Mouse (Mus musculus) left cerebral cortex, postnatal 14 days (tissue): ENCODE data around the gene Ednra. TPM values are rescaled to one million over a fixed set of nuclear protein-coding genes. Genes with fewer than 3 reads are reported as not detected.
A peak's percentile ranks its signal among the peaks of the same experiment; 100 is the strongest.

Experiments used
- DNase-seq, 2 experiments: peaks; one replicate each; pipeline ENCODE4 v3.0.0; 2021 to 2022; ENCODE audit warnings: low spot score in 2 of 2, mixed read lengths in 1 of 2
- intact Hi-C: fragments of 180-260 bp; cut with DNase I; formaldehyde crosslinking; loops from one replicate; pipeline ENCODE4 v1.15.1; 2025
- long read RNA-seq, 2 experiments: library from polyadenylated mRNA; stranded (forward); transcript quantifications; one replicate each; pipeline ENCODE4 v2.0.0; 2021
- total RNA-seq, 2 experiments: library from RNA; stranded (reverse); gene quantifications; 2 replicates each; pipeline ENCODE4 v1.2.3; 2021

The Ednra gene
- total RNA-seq = 1 to 10 TPM; 5.1 to 5.3 TPM
- long read RNA-seq, experiment 1, partial matches to known transcripts = 0 of 6 reads
- long read RNA-seq, experiment 1, other reads (novel, unspliced or antisense) = 2 of 6 reads
- long read RNA-seq, experiment 2, partial matches to known transcripts = 0 of 1 reads
- long read RNA-seq, experiment 2, other reads (novel, unspliced or antisense) = 1 of 1 reads

GRCm38 (mm10) chr8:77724046-77724930 lies at the start of gene Ednra:
TSS of gene Ednra (minus strand) at chr8:77724464.
- intact Hi-C loops = no loop called here
- DNase-seq = peak; percentile 11 to 23

- intact Hi-C loops = no loop called here
Observed at GRCm38 (mm10) chr8:77773831-77774230, 49.6 kb upstream of the Ednra start.

GRCm38 (mm10) chr8:77773256-77773655 lies 49.0 kb upstream of the Ednra start:
- intact Hi-C loops = no loop called here
- no peak for DNase-seq

More at GRCm38 (mm10) chr8:77773831-77774230, 49.6 kb upstream of the Ednra start:
- no peak for DNase-seq

GRCm38 (mm10) chr8:77772210-77772886 lies 48.1 kb upstream of the Ednra start:
- peak; percentile 37 to 47 for DNase-seq
- intact Hi-C loops = no loop called here

GRCm38 (mm10) chr8:77770966-77771365 lies 46.7 kb upstream of the Ednra start:
- intact Hi-C loops = no loop called here
- DNase-seq = peak in 1 of 2 experiments; percentile 17

- intact Hi-C loops = no loop called here
- no peak for DNase-seq
Observed at GRCm38 (mm10) chr8:77768916-77769315, 44.7 kb upstream of the Ednra start.

- intact Hi-C loops = no loop called here
- no peak for DNase-seq
Observed at GRCm38 (mm10) chr8:77764253-77764652, 40.0 kb upstream of the Ednra start.

- intact Hi-C loops = no loop called here
- DNase-seq = no peak
Observed at GRCm38 (mm10) chr8:77762967-77763366, 38.7 kb upstream of the Ednra start.

- DNase-seq = no peak
Observed at GRCm38 (mm10) chr8:77755441-77755840, 31.2 kb upstream of the Ednra start.

GRCm38 (mm10) chr8:77753796-77754195 lies 29.5 kb upstream of the Ednra start:
- no peak for DNase-seq
- intact Hi-C loops = no loop called here

More at GRCm38 (mm10) chr8:77755441-77755840, 31.2 kb upstream of the Ednra start:
- intact Hi-C loops = no loop called here

GRCm38 (mm10) chr8:77752041-77752440 lies 27.8 kb upstream of the Ednra start:
- intact Hi-C loops = no loop called here
- no peak for DNase-seq

GRCm38 (mm10) chr8:77750407-77750806 lies 26.1 kb upstream of the Ednra start:
- no peak for DNase-seq
- intact Hi-C loops = no loop called here

- intact Hi-C loops = no loop called here
- no peak for DNase-seq
Observed at GRCm38 (mm10) chr8:77744476-77744875, 20.2 kb upstream of the Ednra start.

- intact Hi-C loops = no loop called here
- DNase-seq = no peak
Observed at GRCm38 (mm10) chr8:77742395-77742794, 18.1 kb upstream of the Ednra start.

GRCm38 (mm10) chr8:77741050-77741777 lies 16.9 kb upstream of the Ednra start:
- DNase-seq = peak; percentile 15 to 36
- intact Hi-C loops = no loop called here

- no peak for DNase-seq
- intact Hi-C loops = no loop called here
Observed at GRCm38 (mm10) chr8:77738419-77738818, 14.2 kb upstream of the Ednra start.

- no peak for DNase-seq
- intact Hi-C loops = no loop called here
Observed at GRCm38 (mm10) chr8:77737327-77737726, 13.1 kb upstream of the Ednra start.

- intact Hi-C loops = no loop called here
- DNase-seq = no peak
Observed at GRCm38 (mm10) chr8:77733792-77734191, 9.5 kb upstream of the Ednra start.

- no peak for DNase-seq
- intact Hi-C loops = no loop called here
Observed at GRCm38 (mm10) chr8:77732964-77733363, 8.7 kb upstream of the Ednra start.

GRCm38 (mm10) chr8:77725406-77725805 lies 1.1 kb upstream of the Ednra start:
- no peak for DNase-seq
- intact Hi-C loops = no loop called here
